Mouse (Mus musculus) bone marrow, adult 2 months (tissue): ENCODE measurements at regions not wholly inside any gene's neighbourhood (a gene's known extent, or its start where the extent isn't known, plus 50 kb on each side); places are given as distances from the start of the nearest gene placed in this dataset.

Source experiments
- H3K27ac ChIP-seq: fragments of 200-500 bp; 2 replicates; pipeline ENCODE4 v1.5.1; 2012; ENCODE audit warnings: low read depth, mild to moderate bottlenecking, control low read depth, inconsistent platforms, low read length; ENCODE audit not compliant: control insufficient read depth, poor library complexity, insufficient read depth
- H3K4me1 ChIP-seq: fragments of 200-500 bp; 2 replicates; pipeline ENCODE4 v1.6.1; 2011; ENCODE audit warnings: low read length; ENCODE audit not compliant: control insufficient read depth, insufficient read depth
- H3K4me3 ChIP-seq: fragments of 200-500 bp; replicated peaks from 2 replicates; pipeline ENCODE3; 2011; ENCODE audit warnings: mild to moderate bottlenecking, low read depth, low read length, control low read depth; ENCODE audit not compliant: control insufficient read depth
- CTCF ChIP-seq: fragments of 200-500 bp; IDR thresholded peaks from 2 replicates; pipeline ENCODE4 v1.5.1; 2011; ENCODE audit warnings: low read length, control low read depth; ENCODE audit not compliant: control insufficient read depth, insufficient read depth
- POLR2A ChIP-seq: fragments of 200-500 bp; IDR thresholded peaks from 2 replicates; pipeline ENCODE4 v1.6.1; 2011; ENCODE audit warnings: low read depth, mild to moderate bottlenecking, control low read depth, low read length, borderline replicate concordance; ENCODE audit not compliant: control insufficient read depth
- WGBS: fragments of 180-500 bp; shearing (Covaris S2); methylation state at CpG from one replicate; pipeline ENCODE4 v1.1.7; 2018; 5-methylcytosine and 5-hydroxymethylcytosine counted together

DNA sequence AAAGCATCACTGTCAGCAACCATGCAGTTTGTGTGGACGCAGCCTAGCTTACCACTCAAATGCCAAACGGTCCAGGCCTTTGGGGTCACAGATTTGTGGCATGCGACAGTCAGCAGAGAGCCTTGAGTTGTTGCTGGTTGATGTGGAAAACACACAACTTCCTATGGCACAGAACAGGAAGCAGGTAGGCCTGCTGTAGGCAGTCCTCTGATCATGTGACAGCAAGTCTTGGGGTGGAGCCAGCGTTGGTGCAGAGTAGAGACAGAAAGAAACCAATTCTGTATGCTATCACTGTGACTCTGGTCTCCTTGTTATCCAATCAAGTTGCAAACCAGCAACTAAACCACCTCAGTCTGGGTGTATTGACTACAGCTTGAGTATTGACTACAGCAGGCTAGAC is 71.5 kb upstream of the Sipa1l1 start:
- WGBS, result 39% methylated on average over 4 of the region's 4 CpGs
- Histone ChIP-seq H3K4me1 (peaks cover 3% of the 10 kb centered on the region; the same call in 1 of the 2 replicates), H3K4me3 (no peak overlapping the region), H3K27ac (no peak overlapping the region)
- no peak for TF ChIP-seq POLR2A
- TF ChIP-seq CTCF, result no peak

- H3K27ac ChIP-seq, result no peak overlapping the region
- no peak overlapping the region for H3K4me3 ChIP-seq
- no peaks in the 10 kb centered on the region for H3K4me1 ChIP-seq
- 78% methylated on average over 10 of the region's 10 CpGs for WGBS
- TF ChIP-seq CTCF (no peak), POLR2A (no peak)
Measured at GRCm38 (mm10) chr12:82104211-82104610, 64.9 kb upstream of the Sipa1l1 start.

DNA sequence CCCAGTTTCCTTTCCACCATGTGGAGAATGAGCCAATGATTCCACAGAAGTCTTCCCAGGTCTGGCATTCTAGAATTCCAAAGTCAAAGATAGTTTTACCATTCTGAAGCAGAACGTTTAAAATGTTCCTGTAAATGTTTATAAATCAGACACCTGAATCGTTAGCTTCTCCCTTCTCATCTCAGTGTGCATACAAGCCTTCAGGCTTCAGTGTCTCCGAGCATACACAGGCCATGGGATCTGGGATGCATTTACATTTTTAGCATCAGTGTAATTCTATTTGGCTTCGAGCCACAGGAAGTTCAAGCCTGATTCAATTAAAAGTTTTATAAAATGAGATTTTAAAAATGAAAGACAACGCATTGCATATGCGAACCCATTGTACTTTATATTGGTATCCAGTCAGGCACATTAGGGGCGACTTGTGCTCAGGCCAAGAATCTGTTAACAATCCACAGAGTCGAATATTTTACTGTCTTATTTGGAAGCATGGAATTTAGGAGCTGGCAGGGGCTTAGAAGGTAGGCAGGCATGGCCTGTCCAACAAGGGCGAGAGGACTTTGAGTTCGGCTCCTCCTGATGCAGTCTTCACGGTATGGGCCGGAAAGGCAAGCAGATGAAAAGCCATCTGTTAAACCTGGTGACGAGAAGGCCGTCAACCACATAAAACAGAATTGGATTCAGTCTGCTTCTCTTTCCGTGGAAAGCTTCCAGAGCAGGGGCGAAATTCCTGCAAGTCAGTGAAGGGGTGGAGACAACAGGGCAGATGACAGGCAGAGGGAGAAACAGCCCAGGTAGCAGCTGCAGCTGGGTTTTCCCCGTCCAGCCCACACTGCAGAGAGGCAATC is 63.7 kb upstream of the Sipa1l1 start:
- no peak overlapping the region for H3K4me3 ChIP-seq
- no peak for TF ChIP-seq POLR2A
- no peak for TF ChIP-seq CTCF
- 84% methylated on average over 17 of the region's 17 CpGs for whole genome bisulfite sequencing
- H3K27ac ChIP-seq, result no peak overlapping the region
- no peaks in the 10 kb centered on the region for H3K4me1 ChIP-seq

DNA sequence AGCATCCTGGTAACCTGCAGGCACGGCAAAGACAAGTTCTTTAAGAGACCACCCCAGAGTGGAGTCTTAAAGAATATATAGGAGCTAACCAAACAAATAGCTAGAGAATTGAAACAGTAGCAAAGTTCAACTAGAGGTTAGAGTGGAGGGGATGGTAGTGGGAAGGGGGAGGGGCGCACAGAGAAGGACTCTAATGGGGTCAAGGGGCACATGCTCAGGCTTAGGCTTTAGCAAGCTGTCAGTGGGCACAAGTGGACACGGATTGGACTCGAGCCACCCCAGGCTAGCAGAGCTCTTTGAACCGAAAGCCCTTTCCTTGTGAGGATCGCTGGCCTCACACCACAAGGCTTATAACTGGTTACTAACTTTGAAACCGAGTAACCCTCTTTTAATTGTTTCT is 53.4 kb upstream of the Sipa1l1 start:
- TF ChIP-seq POLR2A (no peak), CTCF (no peak)
- 90% methylated on average over 7 of the region's 7 CpGs for WGBS
- no peak overlapping the region for H3K27ac ChIP-seq
- no peak overlapping the region for H3K4me3 ChIP-seq
- no peaks in the 10 kb centered on the region for H3K4me1 ChIP-seq
